Mouse (Mus musculus): ENCODE data around the gene Rmdn2.

Gene Rmdn2

GRCm38 (mm10) chr17:79705671-79706455 is 94.2 kb downstream of the Rmdn2 start:
- DNase-seq (ENCODE audit: low read depth, low spot score), result no peak

- no peak for DNase-seq (ENCODE audit: low read depth, low spot score)
These were observed 96.5 kb downstream of the Rmdn2 start for GRCm38 (mm10) chr17:79708168-79708567.

- DNase-seq (ENCODE audit: low read depth, low spot score), result no peak
These were observed 98.1 kb downstream of the Rmdn2 start for GRCm38 (mm10) chr17:79709718-79710117.

GRCm38 (mm10) chr17:79710246-79710842 is 98.7 kb downstream of the Rmdn2 start:
- DNase-seq (ENCODE audit: low read depth, low spot score), result no peak

GRCm38 (mm10) chr17:79711944-79712343 is 100.3 kb downstream of the Rmdn2 start:
- DNase-seq (ENCODE audit: low read depth, low spot score), result no peak

- no peak for DNase-seq (ENCODE audit: low read depth, low spot score)
These were observed 100.9 kb downstream of the Rmdn2 start for GRCm38 (mm10) chr17:79712536-79712935.

- no peak for DNase-seq (ENCODE audit: low read depth, low spot score)
These were observed 101.6 kb downstream of the Rmdn2 start for GRCm38 (mm10) chr17:79713276-79713642.

GRCm38 (mm10) chr17:79713643-79714367 is 102.1 kb downstream of the Rmdn2 start:
- no peak for DNase-seq (ENCODE audit: low read depth, low spot score)

- no peak for DNase-seq (ENCODE audit: low read depth, low spot score)
These were observed 102.8 kb downstream of the Rmdn2 start for GRCm38 (mm10) chr17:79714368-79714895.

GRCm38 (mm10) chr17:79714931-79715637 is 103.4 kb downstream of the Rmdn2 start, which contains the start of gene Cyp1b1:
Cyp1b1 (minus strand) TSS chr17:79715061.
- DNase-seq (ENCODE audit: low read depth, low spot score), result no peak

GRCm38 (mm10) chr17:79715649-79716143 is 104.0 kb downstream of the Rmdn2 start:
- peak; percentile 88 for DNase-seq (ENCODE audit: low read depth, low spot score)

GRCm38 (mm10) chr17:79720681-79721080 is 109.0 kb downstream of the Rmdn2 start:
- no peak for DNase-seq (ENCODE audit: low read depth, low spot score)

- no peak for DNase-seq (ENCODE audit: low read depth, low spot score)
These were observed 115.0 kb downstream of the Rmdn2 start for GRCm38 (mm10) chr17:79726613-79727012.

GRCm38 (mm10) chr17:79728053-79728584 is 116.5 kb downstream of the Rmdn2 start:
- no peak for DNase-seq (ENCODE audit: low read depth, low spot score)

GRCm38 (mm10) chr17:79728585-79729503 is 117.2 kb downstream of the Rmdn2 start:
- DNase-seq (ENCODE audit: low read depth, low spot score), result no peak

- DNase-seq (ENCODE audit: low read depth, low spot score), result no peak
These were observed 119.3 kb downstream of the Rmdn2 start for GRCm38 (mm10) chr17:79730988-79731387.

- DNase-seq (ENCODE audit: low read depth, low spot score), result no peak
These were observed 121.4 kb downstream of the Rmdn2 start for GRCm38 (mm10) chr17:79733039-79733438.

GRCm38 (mm10) chr17:79737598-79737997 is 125.9 kb downstream of the Rmdn2 start:
- DNase-seq (ENCODE audit: low read depth, low spot score), result no peak

GRCm38 (mm10) chr17:79738847-79739498 is 127.3 kb downstream of the Rmdn2 start:
- no peak for DNase-seq (ENCODE audit: low read depth, low spot score)

- DNase-seq (ENCODE audit: low read depth, low spot score), result no peak
These were observed 131.0 kb downstream of the Rmdn2 start for GRCm38 (mm10) chr17:79742635-79743034.

All from embryo, embryonic 11.5 days (tissue).